Mouse (Mus musculus) liver, embryonic 14.5 days (tissue): ENCODE data around the gene Vav1. TPM values are rescaled to one million over a fixed set of nuclear protein-coding genes. Genes with fewer than 3 reads are reported as not detected.

ENCODE experiments used
- ATAC-seq: fragments of 200-750 bp; cut with Nextera tagmentation; 2 replicates; pipeline ENCODE4 v1.8.0; 2017; ENCODE audit warnings: moderate number of reproducible peaks, mild to moderate bottlenecking, moderate library complexity; ENCODE audit not compliant: insufficient read depth
- DNase-seq, 3 experiments: peaks; one replicate each; pipeline ENCODE4 v3.0.0-alpha.2; 2012 to 2013; ENCODE audit warnings: low read depth in 3 of 3, low spot score in 3 of 3
- H3K27ac ChIP-seq: fragments of 300-500 bp; sonication (generic); 2 replicates; pipeline ENCODE4 v1.5.1; 2014; ENCODE audit warnings: moderate library complexity, mild to moderate bottlenecking, control low read depth, inconsistent platforms
- H3K27me3 ChIP-seq: fragments of 300-500 bp; sonication (generic); 2 replicates; pipeline ENCODE4 v1.6.1; 2014; ENCODE audit warnings: mild to moderate bottlenecking, low read length, moderate library complexity; ENCODE audit not compliant: control insufficient read depth, insufficient read depth
- H3K36me3 ChIP-seq: fragments of 300-500 bp; sonication (generic); replicated peaks from 2 replicates; pipeline ENCODE4 v1.6.1; 2014; ENCODE audit warnings: low read depth; ENCODE audit not compliant: control insufficient read depth, insufficient read depth
- H3K4me1 ChIP-seq, 2 experiments: fragments of 200-500 bp in 1 of 2; fragments of 300-500 bp in 1 of 2; sonication (generic) in 1 of 2; replicated peaks; 2 replicates each; pipeline ENCODE4 v1.6.1; 2012 to 2014; ENCODE audit warnings: antibody characterized with exemption in 1 of 2, inconsistent platforms in 1 of 2, low read length in 1 of 2; ENCODE audit not compliant: control insufficient read depth in 2 of 2, insufficient read depth in 2 of 2
- H3K4me2 ChIP-seq: fragments of 300-500 bp; sonication (generic); 2 replicates; pipeline ENCODE4 v1.6.1; 2014; ENCODE audit warnings: low read depth, mild to moderate bottlenecking, control low read depth, moderate library complexity
- H3K4me3 ChIP-seq, 2 experiments: fragments of 200-500 bp in 1 of 2; fragments of 300-500 bp in 1 of 2; sonication (generic) in 1 of 2; 2 replicates each; pipeline ENCODE4 v1.5.1; 2012 to 2014; ENCODE audit warnings: low read depth in 2 of 2, low read length in 2 of 2, mild to moderate bottlenecking in 2 of 2, control low read depth in 1 of 2, inconsistent platforms in 1 of 2, moderate library complexity in 1 of 2; ENCODE audit not compliant: insufficient read depth in 1 of 2
- H3K9ac ChIP-seq: fragments of 300-500 bp; sonication (generic); replicated peaks from 2 replicates; pipeline ENCODE4 v1.6.1; 2014; ENCODE audit warnings: mild to moderate bottlenecking, control low read depth, moderate library complexity
- H3K9me3 ChIP-seq: fragments of 300-500 bp; sonication (generic); 2 replicates; pipeline ENCODE4 v1.6.1; 2016; ENCODE audit warnings: low read length, mixed read lengths; ENCODE audit not compliant: control insufficient read depth
- CTCF ChIP-seq: IDR thresholded peaks from 2 replicates; pipeline ENCODE4 v1.5.1; 2016; ENCODE audit warnings: antibody characterized with exemption, low read depth, control low read depth
- EP300 ChIP-seq: IDR thresholded peaks from 2 replicates; pipeline ENCODE4 v1.6.1; 2016; ENCODE audit warnings: antibody characterized with exemption, low read depth
- WGBS: fragments of 180-500 bp; shearing (Covaris S2); extraction: QIAGEN DNeasy Blood & Tissue Kit; methylation state at CpG from one replicate; pipeline ENCODE4 v1.1.7; 2014; ENCODE audit not compliant: insufficient replicate concordance; 5-methylcytosine and 5-hydroxymethylcytosine counted together
- polyA plus RNA-seq, 2 experiments: library from polyadenylated mRNA; depleted of rRNA in 1 of 2; stranded (reverse) in 1 of 2; unstranded in 1 of 2; fragments of >200 nt; fragmentation: Nextera tagmentation in 1 of 2; extraction: Ambion mirVana in 1 of 2; gene quantifications; 2 replicates each; pipeline versions ENCODE4 v1.2.1 to v1.2.3; 2012 to 2014

Gene Vav1
- polyA plus RNA-seq, 2 experiments: 6.9 to 11.0 TPM

DNA sequence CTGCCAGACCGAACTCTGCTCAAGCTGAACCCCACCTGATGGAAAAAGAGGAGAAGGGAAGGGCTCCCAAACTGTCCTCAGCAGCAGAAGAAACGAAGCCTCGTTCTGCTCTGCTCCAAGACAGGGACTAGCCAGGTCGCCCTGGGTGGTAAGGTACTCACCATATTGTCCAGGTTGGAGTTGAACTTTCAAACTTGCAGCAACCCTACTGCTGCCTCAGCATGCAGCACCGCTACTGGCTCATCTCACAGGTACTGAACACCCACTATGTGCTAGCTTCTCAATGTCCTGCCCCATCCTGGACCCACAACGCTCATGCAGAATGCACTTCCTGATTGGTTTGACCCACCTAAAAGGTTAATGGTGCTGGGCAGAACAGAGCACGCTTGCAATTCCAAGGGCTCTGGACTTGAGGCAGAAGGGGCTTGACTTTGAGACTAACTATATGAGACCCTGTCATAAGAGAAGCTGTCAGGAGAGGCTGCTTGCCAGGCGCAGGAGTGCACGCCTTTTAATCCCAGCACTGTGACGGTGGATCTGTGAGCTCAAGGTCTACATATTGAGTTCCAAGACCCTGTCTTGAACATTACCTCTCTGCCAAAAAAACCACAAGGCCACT, 33.5 kb upstream of the Vav1 start:
- peaks cover 2% of the 10 kb centered on the region; the same call in 1 of the 2 replicates for H3K27me3 ChIP-seq
- H3K4me2 ChIP-seq: no peak overlapping the region
- H3K4me3 ChIP-seq: no peak overlapping the region
- no peak for DNase-seq
- peaks cover 7 to 12% of the 10 kb centered on the region in 2 experiments for H3K4me1 ChIP-seq
- H3K36me3 ChIP-seq: no peaks in the 10 kb centered on the region
- H3K9ac ChIP-seq: no peak overlapping the region
- no peaks in the 10 kb centered on the region for H3K9me3 ChIP-seq
- TF ChIP-seq EP300 (no peak), CTCF (no peak)
- WGBS: 79% methylated on average over 10 of the region's 10 CpGs
- H3K27ac ChIP-seq: no peak overlapping the region
- no peak for ATAC-seq

DNA sequence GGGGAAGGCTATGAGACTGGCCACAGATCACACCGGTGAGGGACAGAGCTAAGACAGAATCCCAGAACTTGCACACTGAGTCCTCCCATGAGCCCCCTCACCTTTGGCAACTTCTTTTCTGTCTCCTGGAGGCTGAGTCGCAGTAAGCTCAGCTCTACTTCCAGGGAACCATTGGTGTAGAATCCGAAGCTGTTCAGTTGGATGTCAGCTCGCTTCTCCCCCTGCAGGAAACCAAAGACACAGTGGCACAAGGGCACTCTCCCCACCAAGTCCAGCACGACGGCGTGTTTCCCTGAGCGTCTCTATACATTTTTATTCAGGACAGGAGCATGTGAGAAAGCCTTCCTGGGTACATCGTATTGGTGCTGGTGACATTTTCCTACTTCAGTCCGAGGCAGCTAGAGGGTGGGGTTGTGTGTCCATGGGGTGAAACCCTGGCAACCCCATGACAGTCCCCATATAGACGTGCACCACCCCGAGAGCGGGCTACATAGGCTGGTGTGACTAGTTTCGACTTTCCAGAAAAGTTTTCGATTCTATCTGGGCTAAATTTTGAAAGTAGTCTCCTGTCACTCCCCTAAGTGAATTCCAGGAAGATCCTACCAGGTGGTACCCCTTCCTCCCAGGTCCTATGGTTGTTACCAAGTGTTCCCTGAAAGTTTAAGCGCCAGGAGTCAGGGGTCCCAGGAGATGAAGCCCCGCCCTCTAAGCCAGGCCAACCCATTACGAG, 32.1 kb upstream of the Vav1 start:
- Histone ChIP-seq H3K4me3 (peak overlapping the region; percentile 82 to 92), H3K4me1 (peaks cover 7 to 14% of the 10 kb centered on the region in 2 experiments), H3K27me3 (peaks cover 2% of the 10 kb centered on the region; the same call in 1 of the 2 replicates), H3K27ac (peak overlapping the region; percentile 13), H3K4me2 (peak overlapping the region; percentile 81), H3K9me3 (no peaks in the 10 kb centered on the region), H3K9ac (peak overlapping the region; percentile 80), H3K36me3 (no peaks in the 10 kb centered on the region)
- TF ChIP-seq EP300 (no peak), CTCF (peak; percentile 46)
- DNase-seq: no peak
- 5% methylated on average over 18 of the region's 18 CpGs for WGBS
- no peak for ATAC-seq

- peaks cover 2% of the 10 kb centered on the region; the same call in 1 of the 2 replicates for H3K27me3 ChIP-seq
- peak; percentile 85 for ATAC-seq
- H3K4me1 ChIP-seq: peaks cover 7 to 14% of the 10 kb centered on the region in 2 experiments
- H3K36me3 ChIP-seq: no peaks in the 10 kb centered on the region
- under 1% methylated on average over 45 of the region's 46 CpGs for WGBS
- H3K4me3 ChIP-seq: peak overlapping the region; percentile 82 to 92
- TF ChIP-seq EP300: peak; percentile 40
- 0 out of 2 replicates have a peak, but pooled peaks have one; percentile 30 for TF ChIP-seq CTCF
- H3K9ac ChIP-seq: peak overlapping the region; percentile 80
- peak overlapping the region; percentile 81 for H3K4me2 ChIP-seq
- peak overlapping the region; percentile 70 for H3K27ac ChIP-seq
- no peaks in the 10 kb centered on the region for H3K9me3 ChIP-seq
- DNase-seq: peak; percentile 98 to 99 (median 98)
Measured at GRCm38 (mm10) chr17:57247393-57248200, 31.3 kb upstream of the Vav1 start.

GRCm38 (mm10) chr17:57248201-57248699, 30.6 kb upstream of the Vav1 start, which contains the start of gene Gpr108:
Gene Gpr108 (minus strand): TSS chr17:57248446.
- peaks cover 2% of the 10 kb centered on the region; the same call in 1 of the 2 replicates for H3K27me3 ChIP-seq
- peak within 1 kb of the TSS; percentile 82 to 92 for H3K4me3 ChIP-seq
- peaks cover 7 to 14% of the 10 kb centered on the region in 2 experiments for H3K4me1 ChIP-seq
- H3K9ac ChIP-seq: peak within 1 kb of the TSS; percentile 80
- ATAC-seq (peak; percentile 57), DNase-seq (peak; percentile 74 to 85 (median 78))
- H3K27ac ChIP-seq: peak within 1 kb of the TSS; percentile 70
- under 1% methylated on average over 12 of the region's 12 CpGs for WGBS
- no peaks in the 10 kb centered on the region for H3K9me3 ChIP-seq
- peak within 1 kb of the TSS; percentile 81 for H3K4me2 ChIP-seq
- H3K36me3 ChIP-seq: no peaks in the 10 kb centered on the region
- peak; percentile 93 for TF ChIP-seq CTCF
- no peak for TF ChIP-seq EP300
